Mouse (Mus musculus) neutrophil, adult 59 days (primary cell): ENCODE data around the gene Il12b. TPM values are rescaled to one million over a fixed set of nuclear protein-coding genes. Genes with fewer than 3 reads are reported as not detected.

Experiments
- total RNA-seq, 2 experiments: library from RNA; stranded (reverse); gene quantifications; 1 replicate in 1 of 2; 2 replicates in 1 of 2; pipeline ENCODE4 v1.2.4; 2023

Gene Il12b
- not detected for total RNA-seq

GRCm38 (mm10) chr11:44399763-44400162, at the start of gene Il12b:
Il12b (plus strand) TSS chr11:44400063.

Other genes with a start within 250 kb of the Il12b start
- gene Ublcp1, start 70.4 kb downstream of the Il12b start, total RNA-seq, result 10 to 100 TPM; 26.5 to 27.3 TPM
- gene Rnf145, start 118.9 kb downstream of the Il12b start, total RNA-seq, result 10 to 100 TPM; 51.6 to 59.0 TPM
- gene Ebf1, start 217.3 kb downstream of the Il12b start, total RNA-seq, result 10 to 100 TPM in 1 of 2 experiments, 1 to 10 TPM in 1; 3.3 to 11.7 TPM